Mouse (Mus musculus): ENCODE measurements around the gene Gjb1.

The Gjb1 gene

GRCm38 (mm10) chrX:101418946-101419724 lies 43.0 kb downstream of the Gjb1 start:
- peak; percentile 59 to 62 for DNase-seq

- peak; percentile 81 to 82 for DNase-seq
Measured at GRCm38 (mm10) chrX:101419725-101420699, 43.8 kb downstream of the Gjb1 start.

- DNase-seq: no peak
Measured at GRCm38 (mm10) chrX:101420700-101421095, 44.5 kb downstream of the Gjb1 start, which contains the start of gene Zmym3. Zmym3 (minus strand) TSS chrX:101420849.

GRCm38 (mm10) chrX:101423462-101423861 lies 47.3 kb downstream of the Gjb1 start:
- DNase-seq: no peak

GRCm38 (mm10) chrX:101427774-101428173 lies 51.6 kb downstream of the Gjb1 start:
- DNase-seq: peak in 1 of 2 experiments; percentile 33

- DNase-seq: peak in 1 of 2 experiments; percentile 8
Measured at GRCm38 (mm10) chrX:101428785-101429141, 52.6 kb downstream of the Gjb1 start.

- peak; percentile 82 to 91 for DNase-seq
Measured at GRCm38 (mm10) chrX:101429142-101429949, 53.2 kb downstream of the Gjb1 start, which contains the start of gene Nono. Nono (plus strand) TSS chrX:101429318.

- peak in 1 of 2 experiments; percentile 14 for DNase-seq
Measured at GRCm38 (mm10) chrX:101429976-101430375, 53.8 kb downstream of the Gjb1 start.
